Mouse (Mus musculus) layer of hippocampus, adult 9-10 months (tissue): Measurements from ENCODE around the gene Plekhd1.

Experiments
- DNase-seq: peaks from one replicate; pipeline ENCODE4 v3.0.0; 2022; ENCODE audit warnings: low spot score

Gene Plekhd1

GRCm38 (mm10) chr12:80699144-80699531, 6.7 kb downstream of the Plekhd1 start:
- DNase-seq = no peak

GRCm38 (mm10) chr12:80701332-80701731, 8.9 kb downstream of the Plekhd1 start:
- DNase-seq = no peak

- DNase-seq = no peak
These were observed 14.0 kb downstream of the Plekhd1 start for GRCm38 (mm10) chr12:80706208-80706914.

GRCm38 (mm10) chr12:80706915-80707604, 14.7 kb downstream of the Plekhd1 start:
- DNase-seq = no peak

- DNase-seq = no peak
These were observed 23.5 kb downstream of the Plekhd1 start for GRCm38 (mm10) chr12:80715915-80716314.

- no peak for DNase-seq
These were observed 26.8 kb downstream of the Plekhd1 start for GRCm38 (mm10) chr12:80719141-80719540.

GRCm38 (mm10) chr12:80720507-80720906, 28.1 kb downstream of the Plekhd1 start:
- DNase-seq = no peak

- DNase-seq = no peak
These were observed 29.1 kb downstream of the Plekhd1 start for GRCm38 (mm10) chr12:80721458-80721857.

- DNase-seq = peak; percentile 79
These were observed 32.6 kb downstream of the Plekhd1 start for GRCm38 (mm10) chr12:80724853-80725559.

GRCm38 (mm10) chr12:80728207-80728606, 35.8 kb downstream of the Plekhd1 start:
- DNase-seq = no peak

GRCm38 (mm10) chr12:80728814-80729213, 36.4 kb downstream of the Plekhd1 start:
- DNase-seq = no peak

GRCm38 (mm10) chr12:80729758-80730530, 37.6 kb downstream of the Plekhd1 start:
- DNase-seq = peak; percentile 45

- no peak for DNase-seq
These were observed 38.2 kb downstream of the Plekhd1 start for GRCm38 (mm10) chr12:80730567-80730966.

GRCm38 (mm10) chr12:80734526-80735470, 42.4 kb downstream of the Plekhd1 start:
- no peak for DNase-seq

GRCm38 (mm10) chr12:80736464-80737282, 44.3 kb downstream of the Plekhd1 start:
- no peak for DNase-seq

GRCm38 (mm10) chr12:80737283-80737600, 44.9 kb downstream of the Plekhd1 start:
- no peak for DNase-seq

- no peak for DNase-seq
These were observed 47.1 kb downstream of the Plekhd1 start for GRCm38 (mm10) chr12:80739482-80739881.

GRCm38 (mm10) chr12:80744614-80745013, 52.2 kb downstream of the Plekhd1 start:
- no peak for DNase-seq

- no peak for DNase-seq
These were observed 53.8 kb downstream of the Plekhd1 start for GRCm38 (mm10) chr12:80746031-80746813.
